Mouse (Mus musculus): ENCODE data around the gene Tcte1.

The Tcte1 gene

DNA sequence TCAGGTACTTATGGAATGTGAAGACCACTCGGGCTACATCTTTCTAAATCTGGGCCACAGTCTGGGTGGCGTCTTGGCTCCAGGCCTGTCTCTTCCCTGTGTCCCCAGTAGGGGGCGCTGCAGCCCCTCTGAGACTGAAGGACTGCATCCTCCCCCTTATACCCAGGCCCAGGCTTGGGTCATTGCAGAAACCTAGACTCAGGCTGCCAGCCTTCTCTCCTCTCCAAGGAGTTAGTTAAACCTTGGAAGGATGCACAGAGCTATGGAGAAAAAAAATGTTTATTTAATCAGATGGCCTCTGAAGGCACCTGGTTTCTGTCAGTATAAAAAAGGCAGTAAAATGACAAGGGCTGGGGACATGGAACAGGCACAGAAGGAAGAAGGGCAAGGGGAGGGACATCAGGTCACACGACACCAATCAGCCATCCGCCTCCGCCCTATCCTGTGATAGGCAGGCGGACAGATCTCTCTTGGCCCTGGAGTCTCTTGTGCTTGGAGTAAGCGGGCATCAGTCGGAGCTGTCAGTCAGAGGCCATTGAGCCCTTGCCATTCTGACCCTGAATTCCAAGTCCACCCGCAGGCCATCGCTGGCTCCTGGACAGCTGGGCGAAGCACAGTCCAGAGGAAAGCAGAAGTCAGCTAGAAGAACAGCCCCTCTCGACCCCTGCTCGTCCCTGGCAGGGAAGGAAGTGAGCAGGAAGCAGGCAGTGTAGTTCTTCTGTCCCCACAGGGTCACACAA, 61.9 kb downstream of the Tcte1 start:
- WGBS: 34% methylated on average over 14 of the region's 14 CpGs

GRCm38 (mm10) chr17:45585725-45586448, 62.7 kb downstream of the Tcte1 start:
- WGBS: 69% methylated on average over 23 of the region's 23 CpGs

DNA sequence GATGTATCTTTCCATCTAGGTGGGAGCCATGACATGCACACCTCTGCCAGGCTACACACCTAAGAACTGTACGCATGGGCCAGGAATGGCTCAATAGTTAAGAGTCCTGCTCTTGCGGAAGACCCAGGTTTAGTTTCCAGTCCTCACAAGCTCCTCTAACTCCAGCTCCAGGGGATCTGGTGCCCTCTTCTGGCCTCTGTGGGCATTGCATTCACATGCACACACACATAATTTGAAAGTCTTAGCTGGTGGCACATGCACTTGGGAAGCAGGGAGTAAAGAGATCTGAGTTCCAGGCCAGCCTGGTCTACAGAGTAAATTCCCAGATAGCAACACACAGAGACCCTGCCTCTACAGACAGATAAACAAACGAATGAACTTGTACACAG, 63.2 kb downstream of the Tcte1 start:
- 96% methylated on average over 3 of the region's 3 CpGs for WGBS

GRCm38 (mm10) chr17:45588370-45588769, 65.1 kb downstream of the Tcte1 start:
- 97% methylated on average over 7 of the region's 7 CpGs for WGBS

- WGBS: 97% methylated on average over 7 of the region's 7 CpGs
Measured at GRCm38 (mm10) chr17:45589236-45589635, 66.0 kb downstream of the Tcte1 start.

DNA sequence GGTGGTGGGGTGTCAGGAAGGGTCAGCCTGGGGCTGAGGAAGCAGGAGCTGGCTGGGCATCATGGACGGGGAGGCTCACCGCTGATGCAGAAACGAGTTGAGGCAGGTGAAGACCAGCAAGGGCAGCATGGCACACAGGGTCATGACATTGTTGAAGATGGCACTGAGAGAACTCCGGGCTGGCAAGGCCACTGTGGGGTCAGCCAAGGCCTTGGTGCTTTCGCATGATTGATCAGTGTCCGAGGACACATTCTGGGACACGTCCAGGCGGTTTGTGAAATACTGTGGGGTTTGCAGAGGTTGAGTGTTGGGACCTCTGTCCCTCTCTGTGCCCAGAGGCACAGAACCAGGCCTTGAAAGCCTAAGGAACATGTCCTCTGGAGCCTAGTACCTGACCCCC, 66.6 kb downstream of the Tcte1 start:
- WGBS: 92% methylated on average over 8 of the region's 8 CpGs

- WGBS: 92% methylated on average over 6 of the region's 6 CpGs
Measured at GRCm38 (mm10) chr17:45590410-45590809, 67.2 kb downstream of the Tcte1 start.

DNA sequence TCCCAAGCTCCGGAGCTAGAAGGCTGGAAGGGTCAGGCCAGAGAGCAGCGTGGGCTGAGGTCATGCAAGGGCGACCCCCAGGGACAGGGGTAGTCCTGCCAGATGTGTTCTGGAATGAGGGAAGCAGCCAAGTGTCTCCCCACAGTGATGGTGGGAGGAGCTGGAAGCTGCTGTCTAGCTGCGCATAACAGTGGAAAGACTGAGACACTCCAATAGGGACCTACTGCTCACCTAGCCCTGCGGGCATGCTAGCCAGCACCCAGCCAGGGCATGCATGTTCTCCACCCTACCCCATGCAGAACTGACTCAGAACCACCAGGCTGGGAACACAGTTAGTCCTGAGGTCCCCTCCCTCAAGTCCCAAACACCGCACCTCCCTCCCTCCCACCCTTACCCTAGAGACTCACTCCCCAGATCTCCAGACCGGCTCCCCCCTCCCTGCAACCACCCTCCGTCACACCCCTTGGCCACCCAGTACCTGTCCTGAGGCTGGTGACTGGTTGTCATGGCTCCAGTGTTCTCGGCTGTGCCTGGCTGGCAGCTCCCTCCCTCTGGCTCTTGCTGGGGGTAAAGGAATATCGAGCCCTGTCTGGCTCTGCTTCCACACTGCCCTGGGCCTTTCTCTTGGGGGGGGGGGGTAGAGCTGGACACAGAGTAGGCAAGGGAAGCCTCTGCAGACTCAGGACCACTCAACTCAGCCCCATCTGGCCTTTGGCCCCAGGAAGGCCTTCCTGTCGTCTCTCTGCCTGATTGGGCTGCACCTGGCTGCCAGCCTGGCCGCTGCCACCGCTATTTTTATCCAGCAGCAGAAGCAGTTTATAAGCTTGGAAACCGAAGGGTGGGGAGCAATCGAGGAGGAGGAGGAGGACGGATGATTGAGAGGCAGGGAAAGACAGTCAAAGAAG, 68.7 kb downstream of the Tcte1 start:
- 43% methylated on average over 16 of the region's 16 CpGs for WGBS
